Mouse (Mus musculus): Measurements from ENCODE around the gene Kmt2b. TPM values are rescaled to one million over a fixed set of nuclear protein-coding genes. Genes with fewer than 3 reads are reported as not detected.

The Kmt2b gene
- total and polyA plus RNA-seq, 3 experiments: 15.6 to 48.2 TPM; not detected in 1

- TF ChIP-seq KAT2A (conservative IDR thresholded peaks at IDR 0.05; ENCODE audit: low read depth, low read length) (no peak), CHD2 (IDR thresholded peaks at IDR 0.05; ENCODE audit: low read length) (no peak), TCF12 (IDR thresholded peaks at IDR 0.05; ENCODE audit: low read depth, low read length) (no peak), MAZ (IDR thresholded peaks at IDR 0.05; ENCODE audit: low read depth, low read length) (0 out of 2 replicates have a peak, but pooled peaks have one; percentile 53)
Measured at GRCm38 (mm10) chr7:30589435-30590301, 1.1 kb upstream of the Kmt2b start (continued).

DNA sequence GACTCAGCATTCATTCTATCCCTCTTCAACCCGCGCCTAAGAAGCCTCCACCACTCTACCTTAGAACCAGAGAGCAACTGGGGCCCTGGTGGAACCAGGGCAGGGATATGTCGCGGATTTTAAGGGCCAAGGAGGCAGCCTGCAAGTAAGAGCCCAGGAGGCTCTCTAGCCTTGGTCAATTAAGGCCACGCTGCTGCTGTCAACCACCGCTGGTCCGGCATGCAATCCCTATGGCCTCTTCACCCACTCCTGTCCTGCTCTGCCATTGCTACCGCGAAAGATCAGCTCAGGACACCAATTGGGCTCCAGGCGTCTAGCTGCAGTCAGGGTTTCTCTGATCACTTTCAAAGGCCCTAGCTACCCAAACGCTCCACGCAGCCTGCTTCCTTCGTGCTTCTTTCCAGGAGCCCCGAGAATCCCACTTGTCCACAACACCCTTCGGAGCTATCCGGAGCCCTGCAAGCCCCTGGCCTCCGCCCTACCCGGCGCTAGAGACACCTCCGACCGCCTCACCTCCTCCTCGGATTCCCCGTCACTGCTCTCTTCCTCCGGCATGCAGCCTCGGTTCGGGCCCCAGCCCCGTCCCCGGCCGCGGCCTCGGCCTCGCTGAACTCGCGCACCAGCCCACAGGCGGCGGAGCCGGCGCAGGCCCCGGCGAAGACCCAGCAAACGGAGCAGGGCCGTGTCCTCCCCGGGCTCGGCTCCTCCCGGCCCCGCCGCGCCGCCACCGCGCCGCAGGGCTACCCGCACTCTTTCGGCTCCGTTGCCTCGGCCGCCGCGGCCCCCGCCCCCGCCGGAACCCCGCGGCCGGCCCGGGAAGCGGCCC is 471 bp downstream of the Kmt2b start:
- Histone ChIP-seq H3K79me2 (ENCODE audit: control insufficient read depth, insufficient read depth, low read length, poor library complexity) (peaks cover 36% of the 10 kb centered on the region), H3K4me3 (ENCODE audit: control insufficient read depth in 1 of 2, insufficient read depth in 1 of 2, low read depth in 2 of 2, low read length in 2 of 2) (peak overlapping the region; percentile 83 to 99), H3K27me3 (ENCODE audit: control insufficient read depth in 1 of 2, insufficient read depth in 2 of 2, low read length in 2 of 2) (no peaks in the 10 kb centered on the region), H3K9ac (ENCODE audit: control insufficient read depth, low read depth, low read length, poor library complexity, severe bottlenecking) (peak overlapping the region; percentile 93), H3K9me3 (replicated peaks; ENCODE audit: insufficient read depth, low read length) (no peaks in the 10 kb centered on the region), H3K27ac (ENCODE audit: control insufficient read depth, low read depth, low read length) (peak overlapping the region; percentile 50), H3K36me3 (ENCODE audit: control insufficient read depth in 1 of 2, insufficient read depth in 2 of 2, low read length in 2 of 2) (peaks cover 4 to 10% of the 10 kb centered on the region in 2 experiments; a peak in 2 of 4 replicates), H3K4me1 (ENCODE audit: control insufficient read depth in 1 of 2, insufficient read depth in 2 of 2, low read length in 2 of 2) (peaks cover 4 to 25% of the 10 kb centered on the region in 2 experiments; a peak in 3 of 4 replicates)
- peak; percentile 57 for DNase-seq (ENCODE audit: low read depth, low spot score)
- TF ChIP-seq UBTF (IDR thresholded peaks at IDR 0.05; ENCODE audit: borderline replicate concordance, insufficient read depth, low read depth, low read length) (peak; percentile 83; the same call in 1 of the 2 replicates), POLR2A (IDR thresholded peaks at IDR 0.05; ENCODE audit: control insufficient read depth in 1 of 2, insufficient read depth in 1 of 2, low read depth in 1 of 2, low read length in 2 of 2, poor library complexity in 1 of 2) (peak in 1 of 2 experiments; percentile 79; a peak in 2 of 4 replicates), NRF1 (IDR thresholded peaks at IDR 0.05; ENCODE audit: insufficient read depth, low read depth, low read length, poor library complexity, severe bottlenecking) (no peak), ZC3H11A (IDR thresholded peaks at IDR 0.05; ENCODE audit: low read depth, low read length) (no peak), POLR2AphosphoS5 (IDR thresholded peaks at IDR 0.05; ENCODE audit: borderline replicate concordance, low read depth, low read length) (no peak), SIN3A (IDR thresholded peaks at IDR 0.05; ENCODE audit: low read length) (peak; percentile 61), RCOR1 (IDR thresholded peaks at IDR 0.05; ENCODE audit: low read depth, low read length) (no peak), POLR2AphosphoS2 (IDR thresholded peaks at IDR 0.05; ENCODE audit: low read length) (no peak)

DNA sequence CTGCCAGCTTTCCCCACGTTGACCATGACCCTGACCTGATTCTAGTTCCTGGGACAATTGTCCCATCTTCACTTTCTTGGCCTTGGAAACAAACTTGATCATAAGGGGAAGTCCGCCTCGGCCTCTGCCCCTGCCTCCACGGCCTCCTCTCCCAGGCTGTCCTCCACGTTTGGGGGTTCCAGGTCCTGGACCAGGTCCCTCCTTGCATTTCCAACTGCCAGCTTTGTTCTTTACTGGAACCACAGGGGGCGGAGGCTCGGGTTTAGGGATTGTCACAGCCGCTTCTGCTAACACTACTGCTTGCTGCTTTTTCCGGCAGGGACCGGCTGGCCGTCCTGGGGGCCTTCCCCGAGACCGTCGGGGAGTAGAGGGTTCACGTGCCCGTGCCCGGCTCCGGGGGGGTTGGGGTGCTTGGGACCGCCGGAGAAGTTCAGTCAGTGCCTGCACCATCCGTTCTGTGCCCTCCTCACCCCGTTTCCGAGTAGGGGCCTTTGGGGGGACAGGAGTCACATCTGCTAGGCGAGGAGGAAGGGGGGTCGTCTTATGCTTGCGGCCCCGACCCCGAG is 2.0 kb downstream of the Kmt2b start:
- Histone ChIP-seq H3K9me3 (replicated peaks; ENCODE audit: insufficient read depth, low read length) (no peaks in the 10 kb centered on the region), H3K27ac (ENCODE audit: control insufficient read depth, low read depth, low read length) (no peak overlapping the region), H3K79me2 (ENCODE audit: control insufficient read depth, insufficient read depth, low read length, poor library complexity) (peaks cover 36% of the 10 kb centered on the region), H3K27me3 (ENCODE audit: control insufficient read depth in 1 of 2, insufficient read depth in 2 of 2, low read length in 2 of 2) (no peaks in the 10 kb centered on the region), H3K4me3 (ENCODE audit: control insufficient read depth in 1 of 2, insufficient read depth in 1 of 2, low read depth in 2 of 2, low read length in 2 of 2) (no peak overlapping the region), H3K9ac (ENCODE audit: control insufficient read depth, low read depth, low read length, poor library complexity, severe bottlenecking) (no peak overlapping the region), H3K4me1 (ENCODE audit: control insufficient read depth in 1 of 2, insufficient read depth in 2 of 2, low read length in 2 of 2) (peaks cover 3 to 12% of the 10 kb centered on the region in 2 experiments; a peak in 3 of 4 replicates), H3K36me3 (ENCODE audit: control insufficient read depth in 1 of 2, insufficient read depth in 2 of 2, low read length in 2 of 2) (peaks cover 7 to 9% of the 10 kb centered on the region in 2 experiments; a peak in 2 of 4 replicates)
- DNase-seq (ENCODE audit: low read depth, low spot score): no peak
- no peak for TF ChIP-seq HCFC1 (IDR thresholded peaks at IDR 0.05; ENCODE audit: low read depth, low read length)
- TF ChIP-seq BHLHE40 (IDR thresholded peaks at IDR 0.05; ENCODE audit: borderline replicate concordance, low read depth, low read length): no peak
- TF ChIP-seq ETS1 (IDR thresholded peaks at IDR 0.05; ENCODE audit: low read depth, low read length): no peak
- TF ChIP-seq EP300 (IDR thresholded peaks at IDR 0.05; ENCODE audit: low read depth in 1 of 2, low read length in 2 of 2): no peak
- TF ChIP-seq ZMIZ1 (IDR thresholded peaks at IDR 0.05; ENCODE audit: low read depth, low read length): no peak
- no peak for TF ChIP-seq MAX (IDR thresholded peaks at IDR 0.05; ENCODE audit: low read length)
- TF ChIP-seq USF1 (IDR thresholded peaks at IDR 0.05; ENCODE audit: low read depth, low read length): no peak
- TF ChIP-seq POLR2AphosphoS2 (IDR thresholded peaks at IDR 0.05; ENCODE audit: low read length): no peak
- TF ChIP-seq MAFK (IDR thresholded peaks at IDR 0.05; ENCODE audit: borderline replicate concordance, low read depth, low read length): no peak
- no peak for TF ChIP-seq ZKSCAN1 (IDR thresholded peaks at IDR 0.05; ENCODE audit: low read depth, low read length)
- no peak for TF ChIP-seq ZNF384 (IDR thresholded peaks at IDR 0.05; ENCODE audit: low read depth, low read length)
- no peak for TF ChIP-seq CHD2 (IDR thresholded peaks at IDR 0.05; ENCODE audit: low read length)
- TF ChIP-seq NRF1 (IDR thresholded peaks at IDR 0.05; ENCODE audit: insufficient read depth, low read depth, low read length, poor library complexity, severe bottlenecking): no peak
- no peak for TF ChIP-seq TAL1 (IDR thresholded peaks at IDR 0.05; ENCODE audit: low read length)
- TF ChIP-seq UBTF (IDR thresholded peaks at IDR 0.05; ENCODE audit: borderline replicate concordance, insufficient read depth, low read depth, low read length): no peak
- TF ChIP-seq POLR2AphosphoS5 (IDR thresholded peaks at IDR 0.05; ENCODE audit: borderline replicate concordance, low read depth, low read length): no peak
- TF ChIP-seq MXI1 (IDR thresholded peaks at IDR 0.05; ENCODE audit: low read depth, low read length): no peak
